Mouse (Mus musculus) limb, embryonic 10.5 days (tissue): ENCODE data around the gene Mfap2. TPM values are rescaled to one million over a fixed set of nuclear protein-coding genes. Genes with fewer than 3 reads are reported as not detected.
A peak's percentile ranks its signal among the peaks of the same experiment; 100 is the strongest.

Experiments
- DNase-seq: peaks from one replicate; pipeline ENCODE4 v3.0.0-alpha.2; 2017; ENCODE audit warnings: low spot score
- H3K27ac ChIP-seq: fragments of 300-500 bp; sonication (generic); 2 replicates; pipeline ENCODE4 v1.5.1; 2016; ENCODE audit warnings: mild to moderate bottlenecking
- H3K27me3 ChIP-seq: fragments of 300-500 bp; sonication (generic); 2 replicates; pipeline ENCODE4 v1.6.1; 2016; ENCODE audit warnings: low read depth, mild to moderate bottlenecking; ENCODE audit not compliant: poor library complexity, severe bottlenecking
- H3K36me3 ChIP-seq: fragments of 300-500 bp; sonication (generic); 2 replicates; pipeline ENCODE4 v1.6.1; 2016; ENCODE audit warnings: mild to moderate bottlenecking, moderate library complexity
- H3K4me1 ChIP-seq: fragments of 300-500 bp; sonication (generic); 2 replicates; pipeline ENCODE4 v1.6.1; 2016
- H3K4me3 ChIP-seq: fragments of 300-500 bp; sonication (generic); 2 replicates; pipeline ENCODE4 v1.5.1; 2016; ENCODE audit warnings: mild to moderate bottlenecking, moderate library complexity
- H3K9me3 ChIP-seq: fragments of 300-500 bp; sonication (generic); replicated peaks from 2 replicates; pipeline ENCODE4 v1.6.1; 2016; ENCODE audit warnings: mild to moderate bottlenecking
- WGBS: fragments of 180-500 bp; shearing (Covaris S2); methylation state at CpG from one replicate; pipeline ENCODE4 v1.1.7; 2016; 5-methylcytosine and 5-hydroxymethylcytosine counted together
- polyA plus RNA-seq: library from polyadenylated mRNA; unstranded; fragments of >200 nt; fragmentation: Nextera tagmentation; extraction: Ambion mirVana; gene quantifications from 2 replicates; pipeline ENCODE4 v1.2.1, GENCODE M21; 2016

Gene Mfap2
- polyA plus RNA-seq, 1 experiment from 2014 or later: 521 TPM

GRCm38 (mm10) chr4:141020220-141020619 is 10.0 kb downstream of the Mfap2 start:
- H3K4me1 ChIP-seq: peaks cover 59% of the 10 kb centered on the region
- peaks cover 84% of the 10 kb centered on the region for H3K36me3 ChIP-seq
- 90% methylated on average over 17 of the region's 17 CpGs for WGBS
- H3K9me3 ChIP-seq: no peaks in the 10 kb centered on the region
- no peak overlapping the region for H3K4me3 ChIP-seq
- DNase-seq: no peak
- H3K27me3 ChIP-seq: no peaks in the 10 kb centered on the region
- H3K27ac ChIP-seq: peak overlapping the region; percentile 89

- 39% methylated on average over 14 of the region's 14 CpGs for WGBS
- Histone ChIP-seq H3K4me3 (peak overlapping the region; percentile 27), H3K27ac (peak overlapping the region; percentile 89), H3K36me3 (peaks cover 84% of the 10 kb centered on the region), H3K27me3 (no peaks in the 10 kb centered on the region), H3K9me3 (no peaks in the 10 kb centered on the region), H3K4me1 (peaks cover 57% of the 10 kb centered on the region)
- DNase-seq: peak; percentile 75
Observed at GRCm38 (mm10) chr4:141020811-141021613, 10.8 kb downstream of the Mfap2 start.

- peak overlapping the region; percentile 6; the same call in 1 of the 2 replicates for H3K4me3 ChIP-seq
- no peaks in the 10 kb centered on the region for H3K9me3 ChIP-seq
- peaks cover 57% of the 10 kb centered on the region for H3K4me1 ChIP-seq
- WGBS: 83% methylated on average over 11 of the region's 11 CpGs
- H3K36me3 ChIP-seq: peaks cover 84% of the 10 kb centered on the region
- H3K27ac ChIP-seq: peak overlapping the region; percentile 89
- no peaks in the 10 kb centered on the region for H3K27me3 ChIP-seq
- no peak for DNase-seq
Observed at GRCm38 (mm10) chr4:141021614-141021929, 11.4 kb downstream of the Mfap2 start.

- Histone ChIP-seq H3K27me3 (no peaks in the 10 kb centered on the region), H3K9me3 (no peaks in the 10 kb centered on the region), H3K27ac (no peak overlapping the region), H3K4me3 (no peak overlapping the region), H3K36me3 (peaks cover 82% of the 10 kb centered on the region), H3K4me1 (peaks cover 35% of the 10 kb centered on the region)
- DNase-seq: no peak
- 84% methylated on average over 9 of the region's 9 CpGs for WGBS
Observed at GRCm38 (mm10) chr4:141024052-141024451, 13.8 kb downstream of the Mfap2 start.

GRCm38 (mm10) chr4:141024992-141025391 is 14.8 kb downstream of the Mfap2 start:
- Histone ChIP-seq H3K4me3 (no peak overlapping the region), H3K4me1 (peaks cover 28% of the 10 kb centered on the region), H3K9me3 (no peaks in the 10 kb centered on the region), H3K27me3 (no peaks in the 10 kb centered on the region), H3K36me3 (peaks cover 83% of the 10 kb centered on the region), H3K27ac (no peak overlapping the region)
- 71% methylated on average over 27 of the region's 27 CpGs for WGBS
- no peak for DNase-seq

GRCm38 (mm10) chr4:141030541-141031206 is 20.5 kb downstream of the Mfap2 start:
- peaks cover 91% of the 10 kb centered on the region for H3K36me3 ChIP-seq
- no peaks in the 10 kb centered on the region for H3K4me1 ChIP-seq
- H3K27me3 ChIP-seq: no peaks in the 10 kb centered on the region
- DNase-seq: no peak
- H3K27ac ChIP-seq: 0 out of 2 replicates have a peak overlapping the region, but pooled peaks have one; percentile 14
- WGBS: 90% methylated on average over 18 of the region's 18 CpGs
- H3K9me3 ChIP-seq: no peaks in the 10 kb centered on the region
- H3K4me3 ChIP-seq: no peak overlapping the region

GRCm38 (mm10) chr4:141031733-141032132 is 21.5 kb downstream of the Mfap2 start:
- WGBS: 20% methylated on average over 6 of the region's 6 CpGs
- no peaks in the 10 kb centered on the region for H3K27me3 ChIP-seq
- peak; percentile 80 for DNase-seq
- no peak overlapping the region for H3K27ac ChIP-seq
- no peaks in the 10 kb centered on the region for H3K9me3 ChIP-seq
- no peak overlapping the region for H3K4me3 ChIP-seq
- H3K36me3 ChIP-seq: peaks cover 91% of the 10 kb centered on the region
- no peaks in the 10 kb centered on the region for H3K4me1 ChIP-seq

- DNase-seq: no peak
- peaks cover 91% of the 10 kb centered on the region for H3K36me3 ChIP-seq
- H3K4me3 ChIP-seq: no peak overlapping the region
- WGBS: 89% methylated on average over 27 of the region's 27 CpGs
- no peaks in the 10 kb centered on the region for H3K9me3 ChIP-seq
- H3K27ac ChIP-seq: no peak overlapping the region
- H3K27me3 ChIP-seq: no peaks in the 10 kb centered on the region
- H3K4me1 ChIP-seq: no peaks in the 10 kb centered on the region
Observed at GRCm38 (mm10) chr4:141033606-141034549, 23.7 kb downstream of the Mfap2 start.

- peaks cover 82% of the 10 kb centered on the region for H3K36me3 ChIP-seq
- 49% methylated on average over 12 of the region's 12 CpGs for WGBS
- peaks cover 8% of the 10 kb centered on the region for H3K4me1 ChIP-seq
- H3K27me3 ChIP-seq: no peaks in the 10 kb centered on the region
- no peak overlapping the region for H3K27ac ChIP-seq
- DNase-seq: no peak
- H3K4me3 ChIP-seq: no peak overlapping the region
- H3K9me3 ChIP-seq: no peaks in the 10 kb centered on the region
Observed at GRCm38 (mm10) chr4:141041117-141041516, 30.9 kb downstream of the Mfap2 start.

GRCm38 (mm10) chr4:141044816-141045215 is 34.6 kb downstream of the Mfap2 start:
- Histone ChIP-seq H3K27me3 (no peaks in the 10 kb centered on the region), H3K27ac (peak overlapping the region; percentile 14; the same call in 1 of the 2 replicates), H3K4me3 (no peak overlapping the region), H3K9me3 (no peaks in the 10 kb centered on the region), H3K36me3 (peaks cover 81% of the 10 kb centered on the region), H3K4me1 (peaks cover 15% of the 10 kb centered on the region)
- peak; percentile 79 for DNase-seq
- 31% methylated on average over 8 of the region's 8 CpGs for WGBS

GRCm38 (mm10) chr4:141048810-141049475 is 38.7 kb downstream of the Mfap2 start:
- no peak overlapping the region for H3K27ac ChIP-seq
- no peak for DNase-seq
- H3K4me1 ChIP-seq: peaks cover 23% of the 10 kb centered on the region
- H3K4me3 ChIP-seq: no peak overlapping the region
- 90% methylated on average over 17 of the region's 17 CpGs for WGBS
- H3K27me3 ChIP-seq: no peaks in the 10 kb centered on the region
- H3K9me3 ChIP-seq: no peaks in the 10 kb centered on the region
- peaks cover 73% of the 10 kb centered on the region for H3K36me3 ChIP-seq

GRCm38 (mm10) chr4:141049476-141049835 is 39.2 kb downstream of the Mfap2 start:
- H3K4me3 ChIP-seq: no peak overlapping the region
- 52% methylated on average over 4 of the region's 4 CpGs for WGBS
- peaks cover 26% of the 10 kb centered on the region for H3K4me1 ChIP-seq
- no peaks in the 10 kb centered on the region for H3K27me3 ChIP-seq
- H3K36me3 ChIP-seq: peaks cover 76% of the 10 kb centered on the region
- H3K27ac ChIP-seq: no peak overlapping the region
- no peaks in the 10 kb centered on the region for H3K9me3 ChIP-seq
- no peak for DNase-seq
